Mouse (Mus musculus): ENCODE measurements at regions not wholly inside any gene's neighbourhood (a gene's known extent, or its start where the extent isn't known, plus 50 kb on each side); places are given as distances from the start of the nearest gene placed in this dataset.

- Histone ChIP-seq H3K9me3 (ENCODE audit: control insufficient read depth, low read length) (no peaks in the 10 kb centered on the region), H3K4me3 (ENCODE audit: low read depth, low read length) (no peak overlapping the region), H3K27me3 (replicated peaks; ENCODE audit: control insufficient read depth, insufficient read depth, low read length) (peaks cover 8% of the 10 kb centered on the region; the same call in 1 of the 2 replicates), H3K4me2 (no peak overlapping the region), H3K9ac (ENCODE audit: low read depth, low read length) (no peak overlapping the region), H3K36me3 (ENCODE audit: control insufficient read depth, insufficient read depth, low read length) (no peaks in the 10 kb centered on the region), H3K27ac (ENCODE audit: low read depth, low read length) (no peak overlapping the region), H3K4me1 (replicated peaks; ENCODE audit: control insufficient read depth, insufficient read depth, low read length) (peaks cover 41% of the 10 kb centered on the region)
- ATAC-seq (replicated peaks; ENCODE audit: low FRiP score) = no peak
- 59% methylated on average over 2 of the region's 2 CpGs for WGBS
- DNase-seq (ENCODE audit: low spot score) = no peak
Observed at GRCm38 (mm10) chr2:167842993-167843392, 88.9 kb upstream of the Ptpn1 start.

GRCm38 (mm10) chr2:167842473-167842872, 89.4 kb upstream of the Ptpn1 start:
- Histone ChIP-seq H3K36me3 (ENCODE audit: control insufficient read depth, insufficient read depth, low read length) (no peaks in the 10 kb centered on the region), H3K9ac (ENCODE audit: low read depth, low read length) (no peak overlapping the region), H3K4me3 (ENCODE audit: low read depth, low read length) (no peak overlapping the region), H3K27me3 (replicated peaks; ENCODE audit: control insufficient read depth, insufficient read depth, low read length) (peaks cover 8% of the 10 kb centered on the region; the same call in 1 of the 2 replicates), H3K4me1 (replicated peaks; ENCODE audit: control insufficient read depth, insufficient read depth, low read length) (peaks cover 41% of the 10 kb centered on the region), H3K27ac (ENCODE audit: low read depth, low read length) (no peak overlapping the region), H3K4me2 (no peak overlapping the region), H3K9me3 (ENCODE audit: control insufficient read depth, low read length) (no peaks in the 10 kb centered on the region)
- ATAC-seq (replicated peaks; ENCODE audit: low FRiP score) = no peak
- DNase-seq (ENCODE audit: low spot score) = peak; percentile 39
- 71% methylated on average over 1 of the region's 1 CpGs for WGBS

GRCm38 (mm10) chr2:167841339-167842240, 90.3 kb upstream of the Ptpn1 start:
- Histone ChIP-seq H3K4me3 (ENCODE audit: low read depth, low read length) (no peak overlapping the region), H3K9me3 (ENCODE audit: control insufficient read depth, low read length) (no peaks in the 10 kb centered on the region), H3K9ac (ENCODE audit: low read depth, low read length) (0 out of 2 replicates have a peak overlapping the region, but pooled peaks have one; percentile 13), H3K4me2 (peak overlapping the region; percentile 41), H3K4me1 (replicated peaks; ENCODE audit: control insufficient read depth, insufficient read depth, low read length) (peaks cover 45% of the 10 kb centered on the region), H3K36me3 (ENCODE audit: control insufficient read depth, insufficient read depth, low read length) (no peaks in the 10 kb centered on the region), H3K27me3 (replicated peaks; ENCODE audit: control insufficient read depth, insufficient read depth, low read length) (peaks cover 8% of the 10 kb centered on the region; the same call in 1 of the 2 replicates), H3K27ac (ENCODE audit: low read depth, low read length) (no peak overlapping the region)
- 20% methylated on average over 22 of the region's 22 CpGs for WGBS
- ATAC-seq (replicated peaks; ENCODE audit: low FRiP score) = peak; percentile 68
- no peak for DNase-seq (ENCODE audit: low spot score)

GRCm38 (mm10) chr2:167840344-167840743, 91.5 kb upstream of the Ptpn1 start:
- no peaks in the 10 kb centered on the region for H3K9me3 ChIP-seq (ENCODE audit: control insufficient read depth, low read length)
- DNase-seq (ENCODE audit: low spot score) = no peak
- H3K4me3 ChIP-seq (ENCODE audit: low read depth, low read length) = no peak overlapping the region
- H3K27me3 ChIP-seq (replicated peaks; ENCODE audit: control insufficient read depth, insufficient read depth, low read length) = peaks cover 8% of the 10 kb centered on the region; the same call in 1 of the 2 replicates
- peaks cover 45% of the 10 kb centered on the region for H3K4me1 ChIP-seq (replicated peaks; ENCODE audit: control insufficient read depth, insufficient read depth, low read length)
- no peak overlapping the region for H3K9ac ChIP-seq (ENCODE audit: low read depth, low read length)
- H3K4me2 ChIP-seq = peak overlapping the region; percentile 45
- 0 out of 2 replicates have a peak, but pooled peaks have one; percentile 19 for ATAC-seq (replicated peaks; ENCODE audit: low FRiP score)
- no peaks in the 10 kb centered on the region for H3K36me3 ChIP-seq (ENCODE audit: control insufficient read depth, insufficient read depth, low read length)
- H3K27ac ChIP-seq (ENCODE audit: low read depth, low read length) = no peak overlapping the region
- WGBS = 27% methylated on average over 9 of the region's 9 CpGs

- H3K36me3 ChIP-seq (ENCODE audit: control insufficient read depth, insufficient read depth, low read length) = no peaks in the 10 kb centered on the region
- ATAC-seq (replicated peaks; ENCODE audit: low FRiP score) = peak; percentile 16; the same call in 1 of the 2 replicates
- no peak overlapping the region for H3K4me3 ChIP-seq (ENCODE audit: low read depth, low read length)
- H3K9me3 ChIP-seq (ENCODE audit: control insufficient read depth, low read length) = no peaks in the 10 kb centered on the region
- H3K4me2 ChIP-seq = peak overlapping the region; percentile 45
- 36% methylated on average over 13 of the region's 13 CpGs for WGBS
- peaks cover 8% of the 10 kb centered on the region; the same call in 1 of the 2 replicates for H3K27me3 ChIP-seq (replicated peaks; ENCODE audit: control insufficient read depth, insufficient read depth, low read length)
- no peak for DNase-seq (ENCODE audit: low spot score)
- H3K4me1 ChIP-seq (replicated peaks; ENCODE audit: control insufficient read depth, insufficient read depth, low read length) = peaks cover 45% of the 10 kb centered on the region
- H3K27ac ChIP-seq (ENCODE audit: low read depth, low read length) = no peak overlapping the region
- H3K9ac ChIP-seq (ENCODE audit: low read depth, low read length) = no peak overlapping the region
Observed at GRCm38 (mm10) chr2:167839324-167839981, 92.4 kb upstream of the Ptpn1 start.

GRCm38 (mm10) chr2:167837596-167837995, 94.3 kb upstream of the Ptpn1 start:
- ATAC-seq (replicated peaks; ENCODE audit: low FRiP score) (no peak), DNase-seq (ENCODE audit: low spot score) (no peak)
- Histone ChIP-seq H3K9ac (ENCODE audit: low read depth, low read length) (no peak overlapping the region), H3K36me3 (ENCODE audit: control insufficient read depth, insufficient read depth, low read length) (no peaks in the 10 kb centered on the region), H3K27ac (ENCODE audit: low read depth, low read length) (no peak overlapping the region), H3K9me3 (ENCODE audit: control insufficient read depth, low read length) (no peaks in the 10 kb centered on the region), H3K27me3 (replicated peaks; ENCODE audit: control insufficient read depth, insufficient read depth, low read length) (peaks cover 8% of the 10 kb centered on the region), H3K4me2 (no peak overlapping the region), H3K4me3 (ENCODE audit: low read depth, low read length) (no peak overlapping the region), H3K4me1 (replicated peaks; ENCODE audit: control insufficient read depth, insufficient read depth, low read length) (peaks cover 50% of the 10 kb centered on the region)
- 52% methylated on average over 4 of the region's 4 CpGs for WGBS

GRCm38 (mm10) chr2:167836611-167837010, 95.2 kb upstream of the Ptpn1 start:
- 30% methylated on average over 7 of the region's 7 CpGs for WGBS
- Histone ChIP-seq H3K36me3 (ENCODE audit: control insufficient read depth, insufficient read depth, low read length) (no peaks in the 10 kb centered on the region), H3K4me3 (ENCODE audit: low read depth, low read length) (no peak overlapping the region), H3K9me3 (ENCODE audit: control insufficient read depth, low read length) (no peaks in the 10 kb centered on the region), H3K27me3 (replicated peaks; ENCODE audit: control insufficient read depth, insufficient read depth, low read length) (peaks cover 8% of the 10 kb centered on the region), H3K4me2 (no peak overlapping the region), H3K4me1 (replicated peaks; ENCODE audit: control insufficient read depth, insufficient read depth, low read length) (peaks cover 42% of the 10 kb centered on the region), H3K9ac (ENCODE audit: low read depth, low read length) (no peak overlapping the region), H3K27ac (ENCODE audit: low read depth, low read length) (no peak overlapping the region)
- ATAC-seq (replicated peaks; ENCODE audit: low FRiP score) (no peak), DNase-seq (ENCODE audit: low spot score) (no peak)

GRCm38 (mm10) chr2:167834605-167835004, 97.3 kb upstream of the Ptpn1 start:
- ATAC-seq (replicated peaks; ENCODE audit: low FRiP score) = no peak
- Histone ChIP-seq H3K27me3 (replicated peaks; ENCODE audit: control insufficient read depth, insufficient read depth, low read length) (peaks cover 8% of the 10 kb centered on the region), H3K4me1 (replicated peaks; ENCODE audit: control insufficient read depth, insufficient read depth, low read length) (peaks cover 25% of the 10 kb centered on the region), H3K9me3 (ENCODE audit: control insufficient read depth, low read length) (no peaks in the 10 kb centered on the region), H3K27ac (ENCODE audit: low read depth, low read length) (no peak overlapping the region), H3K4me2 (no peak overlapping the region), H3K9ac (ENCODE audit: low read depth, low read length) (no peak overlapping the region), H3K36me3 (ENCODE audit: control insufficient read depth, insufficient read depth, low read length) (no peaks in the 10 kb centered on the region), H3K4me3 (ENCODE audit: low read depth, low read length) (no peak overlapping the region)
- no peak for DNase-seq (ENCODE audit: low spot score)
- 79% methylated on average over 8 of the region's 8 CpGs for WGBS
